Mouse (Mus musculus) midbrain, postnatal 0 days (tissue): Measurements from ENCODE around the gene Oas2. TPM values are rescaled to one million over a fixed set of nuclear protein-coding genes. Genes with fewer than 3 reads are reported as not detected.
"Not testable (repeated sequence)": the region's sequence is repeated elsewhere in the genome, so short reads cannot be mapped to it uniquely, and the experiment has no call there.

Experiments used
- ATAC-seq: fragments of 200-750 bp; cut with Nextera tagmentation; 2 replicates; pipeline ENCODE4 v1.8.0; 2017; ENCODE audit warnings: moderate number of reproducible peaks, mild to moderate bottlenecking, moderate TSS enrichment, moderate library complexity; ENCODE audit not compliant: low FRiP score
- DNase-seq: peaks from one replicate; pipeline ENCODE4 v3.0.0-alpha.2; 2015; ENCODE audit warnings: low spot score
- H3K27ac ChIP-seq: fragments of 300-500 bp; sonication (generic); 2 replicates; pipeline ENCODE4 v1.5.1; 2014; ENCODE audit warnings: low read depth, mild to moderate bottlenecking, low read length, mixed read lengths
- H3K27me3 ChIP-seq: fragments of 300-500 bp; sonication (generic); 2 replicates; pipeline ENCODE4 v1.6.1; 2014; ENCODE audit warnings: low read length, control low read depth, mixed read lengths; ENCODE audit not compliant: insufficient read depth
- H3K36me3 ChIP-seq: fragments of 300-500 bp; sonication (generic); 2 replicates; pipeline ENCODE4 v1.6.1; 2014; ENCODE audit warnings: low read length, control low read depth, mixed read lengths; ENCODE audit not compliant: insufficient read depth
- H3K4me1 ChIP-seq: fragments of 300-500 bp; sonication (generic); 2 replicates; pipeline ENCODE4 v1.6.1; 2014; ENCODE audit warnings: mild to moderate bottlenecking, control low read depth, antibody characterized with exemption, low read length, mixed read lengths; ENCODE audit not compliant: insufficient read depth
- H3K4me2 ChIP-seq: fragments of 300-500 bp; sonication (generic); 2 replicates; pipeline ENCODE4 v1.6.1; 2014; ENCODE audit warnings: low read depth, mild to moderate bottlenecking, low read length, mixed read lengths; ENCODE audit not compliant: poor library complexity, severe bottlenecking
- H3K4me3 ChIP-seq: fragments of 300-500 bp; sonication (generic); 2 replicates; pipeline ENCODE4 v1.5.1; 2014; ENCODE audit warnings: low read depth, mild to moderate bottlenecking, low read length, moderate library complexity
- H3K9ac ChIP-seq: fragments of 300-500 bp; sonication (generic); replicated peaks from 2 replicates; pipeline ENCODE4 v1.6.1; 2014; ENCODE audit warnings: mild to moderate bottlenecking, low read length, moderate library complexity, mixed read lengths; ENCODE audit not compliant: poor library complexity, severe bottlenecking
- H3K9me3 ChIP-seq: fragments of 300-500 bp; sonication (generic); 2 replicates; pipeline ENCODE4 v1.6.1; 2016; ENCODE audit warnings: low read length, control low read depth
- CTCF ChIP-seq: IDR thresholded peaks from 2 replicates; pipeline ENCODE4 v1.5.1; 2016; ENCODE audit warnings: antibody characterized with exemption, mild to moderate bottlenecking
- WGBS: fragments of 180-500 bp; shearing (Covaris S2); extraction: QIAGEN DNeasy Blood & Tissue Kit; methylation state at CpG from one replicate; pipeline ENCODE4 v1.1.7; 2014; 5-methylcytosine and 5-hydroxymethylcytosine counted together
- polyA plus RNA-seq: library from polyadenylated mRNA; unstranded; fragments of >200 nt; fragmentation: Nextera tagmentation; extraction: Ambion mirVana; gene quantifications from 2 replicates; pipeline ENCODE4 v1.2.1, GENCODE M21; 2015
- total RNA-seq: library from RNA; depleted of rRNA; stranded (reverse); fragments of >200 nt; gene quantifications from 2 replicates; pipeline ENCODE4 v1.2.3, GENCODE M21; 2014; rRNA removed

Gene Oas2
- total RNA-seq (0.27 and 1.4 TPM in 2 replicates), polyA plus RNA-seq (0.31 and 0.37 TPM in 2 replicates)

GRCm38 (mm10) chr5:120749688-120750087 is at the start of gene Oas2:
Gene Oas2 (minus strand): TSS chr5:120749853.
- DNase-seq, result no peak
- WGBS, result 72% methylated on average over 5 of the region's 5 CpGs

GRCm38 (mm10) chr5:120798943-120799342 is 49.3 kb upstream of the Oas2 start:
- not testable (repeated sequence) for H3K4me1 ChIP-seq, H3K27ac ChIP-seq, H3K27me3 ChIP-seq, H3K36me3 ChIP-seq, H3K4me2 ChIP-seq, ATAC-seq, H3K9me3 ChIP-seq, H3K9ac ChIP-seq, DNase-seq, H3K4me3 ChIP-seq
- WGBS, result 75% methylated on average over 2 of the region's 2 CpGs

More at GRCm38 (mm10) chr5:120749688-120750087, at the start of gene Oas2:
- H3K4me2 ChIP-seq, result no peak within 1 kb of the TSS
- no peaks in the 10 kb centered on the region for H3K36me3 ChIP-seq
- 0 out of 2 replicates have a peak, but pooled peaks cover 4% of the 10 kb centered on the region for H3K4me1 ChIP-seq
- no peak for TF ChIP-seq CTCF
- H3K27ac ChIP-seq, result no peak within 1 kb of the TSS
- H3K9me3 ChIP-seq, result no peaks in the 10 kb centered on the region
- H3K9ac ChIP-seq, result no peak within 1 kb of the TSS
- ATAC-seq, result no peak
- H3K4me3 ChIP-seq, result no peak within 1 kb of the TSS
- H3K27me3 ChIP-seq, result no peaks in the 10 kb centered on the region

DNA sequence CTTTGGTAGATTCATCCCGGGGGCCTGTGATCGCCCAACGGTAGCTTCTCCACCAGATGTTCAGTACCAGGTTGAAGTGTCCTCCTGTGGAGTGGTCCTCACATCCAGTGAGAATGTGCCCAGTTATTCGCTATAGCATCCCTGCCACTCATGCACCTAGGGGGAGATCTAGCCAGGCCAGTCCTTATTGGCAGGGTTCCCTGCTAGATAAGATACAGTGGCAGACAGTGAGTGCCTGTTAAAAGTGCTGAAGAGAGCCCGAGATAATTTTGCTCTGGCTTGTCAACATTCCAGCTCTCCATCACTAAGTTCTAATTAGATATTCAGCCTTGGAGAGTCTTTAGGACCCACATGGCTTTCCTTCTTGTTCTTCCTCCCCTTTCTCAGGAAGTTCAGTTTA is 48.5 kb upstream of the Oas2 start:
- H3K36me3 ChIP-seq, H3K4me3 ChIP-seq, H3K27ac ChIP-seq, H3K4me1 ChIP-seq, DNase-seq, ATAC-seq, H3K9me3 ChIP-seq, H3K9ac ChIP-seq, H3K27me3 ChIP-seq, H3K4me2 ChIP-seq: not testable (repeated sequence)
- WGBS, result 73% methylated on average over 5 of the region's 5 CpGs

DNA sequence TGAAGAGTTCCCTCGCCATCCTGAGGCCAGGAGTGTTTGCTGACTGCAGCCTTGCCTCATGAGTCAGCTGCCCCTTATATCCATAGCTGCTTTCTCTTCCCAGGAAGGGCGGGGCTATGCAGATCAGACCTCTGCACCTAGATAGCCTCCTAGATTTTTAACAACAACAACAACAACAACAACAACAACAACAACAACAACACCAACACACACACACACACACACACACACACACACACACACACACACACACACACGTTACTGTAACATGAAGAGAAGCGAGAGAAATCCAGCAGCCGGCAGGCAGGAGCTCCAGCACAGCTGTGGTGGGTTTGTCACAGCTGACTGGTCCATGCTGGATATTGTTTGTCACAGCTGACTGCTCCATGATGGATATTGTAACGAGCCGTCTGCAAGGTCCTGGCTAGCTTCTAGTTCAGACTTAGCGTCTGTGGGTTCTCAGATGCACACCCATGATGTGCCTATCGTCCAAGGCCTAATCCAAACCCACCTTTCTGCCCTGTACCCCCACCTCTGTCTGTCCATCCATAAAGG is 45.9 kb upstream of the Oas2 start, which contains the start of gene Oas1e:
Oas1e (minus strand) TSS at position 51 of the 555 bp plus-strand sequence.
- H3K27ac ChIP-seq, H3K4me2 ChIP-seq, H3K4me1 ChIP-seq, H3K36me3 ChIP-seq, H3K9ac ChIP-seq, H3K9me3 ChIP-seq, H3K27me3 ChIP-seq, ATAC-seq, H3K4me3 ChIP-seq: not testable (repeated sequence)
- DNase-seq, result peak; percentile 55
- 74% methylated on average over 9 of the region's 9 CpGs for WGBS

DNA sequence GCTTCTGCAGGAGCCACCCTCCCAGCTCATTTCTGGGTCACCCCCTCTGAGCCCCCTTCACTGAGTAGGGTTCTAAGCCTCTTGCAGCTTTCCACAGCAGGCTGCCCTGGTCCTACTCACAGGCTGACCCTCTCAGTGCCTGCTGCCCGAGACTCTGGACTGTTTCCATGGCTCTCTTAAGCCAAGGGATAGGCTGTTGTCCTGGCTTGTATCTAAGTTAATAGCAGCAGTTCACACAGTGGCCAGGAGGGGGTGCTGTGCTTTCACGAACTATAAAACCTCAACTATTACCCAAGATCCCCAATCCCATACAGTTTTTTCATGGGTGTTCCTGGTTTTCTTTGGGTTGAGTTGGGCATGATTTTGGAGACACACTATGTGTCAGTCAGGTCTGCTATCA is 43.4 kb upstream of the Oas2 start:
- no peak overlapping the region for H3K27ac ChIP-seq
- no peak overlapping the region for H3K9ac ChIP-seq
- no peak overlapping the region for H3K4me3 ChIP-seq
- ATAC-seq, result no peak
- no peak overlapping the region for H3K4me2 ChIP-seq
- no peaks in the 10 kb centered on the region for H3K9me3 ChIP-seq
- TF ChIP-seq CTCF, result peak; percentile 77
- peak; percentile 51 for DNase-seq
- WGBS, result 26% methylated on average over 2 of the region's 2 CpGs
- no peaks in the 10 kb centered on the region for H3K36me3 ChIP-seq
- no peaks in the 10 kb centered on the region for H3K27me3 ChIP-seq
- no peaks in the 10 kb centered on the region for H3K4me1 ChIP-seq

GRCm38 (mm10) chr5:120787042-120787441 is 37.4 kb upstream of the Oas2 start:
- Histone ChIP-seq H3K9me3 (no peaks in the 10 kb centered on the region), H3K4me3 (no peak overlapping the region), H3K36me3 (no peaks in the 10 kb centered on the region), H3K4me1 (no peaks in the 10 kb centered on the region), H3K9ac (no peak overlapping the region), H3K27ac (no peak overlapping the region), H3K4me2 (no peak overlapping the region), H3K27me3 (no peaks in the 10 kb centered on the region)
- ATAC-seq (no peak), DNase-seq (no peak)
- WGBS, result 60% methylated on average over 3 of the region's 3 CpGs
- TF ChIP-seq CTCF, result no peak
